Mouse (Mus musculus): ENCODE measurements at regions not wholly inside any gene's neighbourhood (a gene's known extent, or its start where the extent isn't known, plus 50 kb on each side); places are given as distances from the start of the nearest gene placed in this dataset.

DNA sequence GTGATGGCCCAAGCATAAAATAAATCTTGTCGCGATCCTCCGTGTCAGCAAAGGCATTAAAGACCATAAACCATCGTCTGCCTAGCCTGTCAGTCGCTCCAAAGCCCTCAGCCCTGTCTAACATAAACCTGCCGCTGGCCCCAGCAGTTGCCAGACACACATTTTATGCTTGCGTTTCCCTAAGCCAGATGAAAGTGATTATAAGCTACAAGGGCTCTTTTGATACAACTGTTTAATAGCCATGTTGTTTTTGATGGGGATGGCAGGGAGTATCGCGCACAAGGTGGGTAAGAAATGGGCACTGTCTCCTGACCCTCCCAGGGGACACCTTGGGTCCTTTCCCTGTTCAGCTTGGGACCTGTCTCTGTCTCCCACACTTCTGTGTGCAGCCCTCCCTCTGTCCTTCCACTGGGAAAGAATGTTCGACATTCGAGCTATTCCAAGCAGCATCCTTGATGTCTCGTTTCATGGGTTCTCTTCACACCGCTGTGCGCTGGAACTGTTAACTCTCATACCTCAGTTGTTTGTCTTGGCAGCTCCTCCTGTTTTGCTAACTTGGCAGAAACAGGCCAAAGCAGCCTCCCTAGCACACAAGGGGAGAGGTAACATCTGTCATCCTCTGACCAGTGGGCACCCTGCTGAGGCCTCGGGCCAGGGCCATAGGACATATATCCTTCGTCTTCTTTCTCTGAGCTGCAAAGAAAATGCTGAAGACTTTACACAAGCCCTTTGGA lies 180.2 kb upstream of the Gmds start:
- no peaks in the 10 kb centered on the region for H3K4me1 ChIP-seq (replicated peaks; ENCODE audit: control insufficient read depth, insufficient read depth, low read length)
- TF ChIP-seq POLR2A (IDR thresholded peaks at IDR 0.05; ENCODE audit: control insufficient read depth, extremely low read depth, insufficient read depth, low read length, poor library complexity) = no peak
- no peak for TF ChIP-seq CTCF (IDR thresholded peaks at IDR 0.05; ENCODE audit: borderline replicate concordance, control insufficient read depth, extremely low read depth, insufficient read depth, low read length, poor library complexity)
- H3K36me3 ChIP-seq (ENCODE audit: control insufficient read depth, insufficient read depth, low read length) = no peaks in the 10 kb centered on the region
- no peak for DNase-seq
- no peaks in the 10 kb centered on the region for H3K27me3 ChIP-seq (ENCODE audit: control insufficient read depth, insufficient read depth, low read length)
- no peak overlapping the region for H3K4me3 ChIP-seq (ENCODE audit: control insufficient read depth, insufficient read depth, low read length)
- WGBS = 86% methylated on average over 16 of the region's 16 CpGs
- no peak overlapping the region for H3K27ac ChIP-seq (ENCODE audit: control insufficient read depth, insufficient read depth, low read length)

DNA sequence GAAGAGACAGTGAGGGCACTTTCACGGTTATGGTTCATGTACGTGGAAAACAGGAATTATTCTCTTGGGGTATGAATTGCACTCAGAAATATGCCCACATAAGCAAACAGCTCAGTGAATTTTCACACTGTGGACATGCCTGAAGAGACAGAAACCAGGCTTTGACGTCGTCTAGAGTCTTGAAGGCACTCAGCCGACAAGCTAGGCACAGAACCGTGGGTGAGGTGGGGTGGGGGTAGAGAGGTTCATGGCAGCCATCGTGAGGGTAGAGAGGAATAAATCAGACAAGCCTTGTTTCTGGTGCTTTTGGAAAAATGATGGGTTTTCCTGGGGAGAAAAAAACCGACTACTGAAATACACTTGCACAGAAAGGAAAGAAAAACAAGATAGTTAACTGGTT lies 179.0 kb upstream of the Gmds start:
- no peaks in the 10 kb centered on the region for H3K27me3 ChIP-seq (ENCODE audit: control insufficient read depth, insufficient read depth, low read length)
- no peak overlapping the region for H3K27ac ChIP-seq (ENCODE audit: control insufficient read depth, insufficient read depth, low read length)
- no peaks in the 10 kb centered on the region for H3K4me1 ChIP-seq (replicated peaks; ENCODE audit: control insufficient read depth, insufficient read depth, low read length)
- no peak overlapping the region for H3K4me3 ChIP-seq (ENCODE audit: control insufficient read depth, insufficient read depth, low read length)
- no peak for TF ChIP-seq CTCF (IDR thresholded peaks at IDR 0.05; ENCODE audit: borderline replicate concordance, control insufficient read depth, extremely low read depth, insufficient read depth, low read length, poor library complexity)
- no peak for TF ChIP-seq POLR2A (IDR thresholded peaks at IDR 0.05; ENCODE audit: control insufficient read depth, extremely low read depth, insufficient read depth, low read length, poor library complexity)
- DNase-seq = no peak
- 86% methylated on average over 8 of the region's 8 CpGs for WGBS
- no peaks in the 10 kb centered on the region for H3K36me3 ChIP-seq (ENCODE audit: control insufficient read depth, insufficient read depth, low read length)

DNA sequence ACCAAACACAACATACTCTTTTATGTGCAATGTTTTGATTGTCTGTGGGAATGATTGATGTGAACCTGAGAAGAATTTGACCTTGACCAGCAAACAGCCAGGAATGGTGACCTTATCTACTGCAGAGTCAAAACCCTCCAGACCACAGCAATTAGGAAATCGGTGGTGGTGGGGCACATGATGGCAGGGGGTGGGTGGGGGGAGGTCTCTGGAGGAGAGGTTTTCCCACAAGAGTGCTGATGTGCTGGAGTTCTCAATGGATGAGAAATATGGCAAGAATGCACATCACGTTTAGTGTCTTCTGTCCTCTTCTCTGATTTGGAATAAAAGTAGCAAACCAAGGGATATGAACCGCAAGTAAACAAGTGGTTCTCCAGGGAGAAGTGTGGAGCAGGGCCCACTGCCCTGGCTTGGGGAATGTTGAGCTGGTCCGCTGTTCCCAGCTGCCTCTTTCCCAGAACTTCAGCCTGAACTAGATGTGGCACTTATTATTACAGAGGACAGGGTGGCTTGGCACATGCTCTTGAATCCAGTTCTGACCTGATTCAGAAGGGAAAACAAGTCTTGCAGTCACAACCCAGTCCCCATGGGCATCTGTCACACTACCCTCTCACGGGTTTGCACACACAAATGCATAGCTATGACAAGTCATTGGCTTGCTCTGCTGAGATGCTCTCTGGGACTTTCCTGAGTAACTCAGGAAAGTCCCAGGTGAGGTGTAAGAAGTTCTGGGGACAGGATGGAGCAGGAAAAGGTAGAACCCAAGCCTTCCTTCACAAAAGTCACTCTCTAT lies 170.9 kb upstream of the Gmds start:
- TF ChIP-seq POLR2A (IDR thresholded peaks at IDR 0.05; ENCODE audit: control insufficient read depth, extremely low read depth, insufficient read depth, low read length, poor library complexity) (no peak), CTCF (IDR thresholded peaks at IDR 0.05; ENCODE audit: borderline replicate concordance, control insufficient read depth, extremely low read depth, insufficient read depth, low read length, poor library complexity) (no peak)
- no peak for DNase-seq

DNA sequence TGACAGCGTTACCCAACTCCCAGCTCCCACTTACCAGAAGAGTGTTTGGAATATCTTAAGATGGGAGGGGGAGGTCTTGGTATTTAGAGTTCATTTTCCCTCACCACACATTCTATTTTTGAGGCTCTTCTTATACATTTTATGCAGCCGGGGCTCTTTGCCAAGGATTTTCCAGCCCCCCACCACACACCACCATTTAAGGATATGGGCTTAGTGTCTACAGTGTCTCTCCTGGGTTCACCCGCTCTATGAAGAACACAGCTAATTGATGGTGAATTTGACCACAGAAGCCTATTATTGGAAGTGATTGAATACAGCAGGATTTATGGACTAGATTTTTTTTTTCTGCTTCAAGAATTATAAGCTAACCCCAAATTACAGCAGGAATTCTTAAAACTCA lies 169.9 kb upstream of the Gmds start:
- no peak overlapping the region for H3K4me3 ChIP-seq (ENCODE audit: control insufficient read depth, insufficient read depth, low read length)
- H3K36me3 ChIP-seq (ENCODE audit: control insufficient read depth, insufficient read depth, low read length) = no peaks in the 10 kb centered on the region
- no peak for DNase-seq
- no peak overlapping the region for H3K27ac ChIP-seq (ENCODE audit: control insufficient read depth, insufficient read depth, low read length)
- 98% methylated on average over 3 of the region's 3 CpGs for WGBS
- H3K27me3 ChIP-seq (ENCODE audit: control insufficient read depth, insufficient read depth, low read length) = no peaks in the 10 kb centered on the region
- no peaks in the 10 kb centered on the region for H3K4me1 ChIP-seq (replicated peaks; ENCODE audit: control insufficient read depth, insufficient read depth, low read length)
- TF ChIP-seq POLR2A (IDR thresholded peaks at IDR 0.05; ENCODE audit: control insufficient read depth, extremely low read depth, insufficient read depth, low read length, poor library complexity) (no peak), CTCF (IDR thresholded peaks at IDR 0.05; ENCODE audit: borderline replicate concordance, control insufficient read depth, extremely low read depth, insufficient read depth, low read length, poor library complexity) (no peak)

More for the DNA sequence above, 170.9 kb upstream of the Gmds start:
- no peaks in the 10 kb centered on the region for H3K27me3 ChIP-seq (ENCODE audit: control insufficient read depth, insufficient read depth, low read length)
- H3K4me1 ChIP-seq (replicated peaks; ENCODE audit: control insufficient read depth, insufficient read depth, low read length) = no peaks in the 10 kb centered on the region
- no peaks in the 10 kb centered on the region for H3K36me3 ChIP-seq (ENCODE audit: control insufficient read depth, insufficient read depth, low read length)
- H3K27ac ChIP-seq (ENCODE audit: control insufficient read depth, insufficient read depth, low read length) = no peak overlapping the region
- 74% methylated on average over 5 of the region's 5 CpGs for WGBS
- no peak overlapping the region for H3K4me3 ChIP-seq (ENCODE audit: control insufficient read depth, insufficient read depth, low read length)

DNA sequence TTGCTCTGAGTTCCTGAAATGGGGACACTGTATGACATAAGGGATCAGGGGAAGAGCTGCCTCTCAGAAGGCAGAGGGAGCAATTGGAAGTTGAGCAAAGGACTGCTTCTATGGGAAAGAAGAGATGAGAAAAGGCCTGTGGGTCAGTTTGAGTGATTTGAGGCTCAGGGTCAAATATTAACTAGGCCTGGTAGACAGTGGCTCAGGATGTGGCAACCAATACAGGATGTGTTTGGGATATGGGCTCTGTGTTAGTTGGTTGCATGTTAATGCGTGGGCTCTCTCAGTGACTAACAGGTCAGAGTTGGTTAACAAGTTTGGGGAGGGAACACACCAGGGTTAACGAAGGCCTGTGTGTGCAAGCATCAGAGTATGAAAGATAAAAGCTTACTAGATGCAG lies 169.3 kb upstream of the Gmds start:
- Histone ChIP-seq H3K27ac (ENCODE audit: control insufficient read depth, insufficient read depth, low read length) (no peak overlapping the region), H3K4me1 (replicated peaks; ENCODE audit: control insufficient read depth, insufficient read depth, low read length) (no peaks in the 10 kb centered on the region), H3K27me3 (ENCODE audit: control insufficient read depth, insufficient read depth, low read length) (no peaks in the 10 kb centered on the region), H3K36me3 (ENCODE audit: control insufficient read depth, insufficient read depth, low read length) (no peaks in the 10 kb centered on the region), H3K4me3 (ENCODE audit: control insufficient read depth, insufficient read depth, low read length) (no peak overlapping the region)
- no peak for DNase-seq
- no peak for TF ChIP-seq CTCF (IDR thresholded peaks at IDR 0.05; ENCODE audit: borderline replicate concordance, control insufficient read depth, extremely low read depth, insufficient read depth, low read length, poor library complexity)
- 89% methylated on average over 2 of the region's 2 CpGs for WGBS

DNA sequence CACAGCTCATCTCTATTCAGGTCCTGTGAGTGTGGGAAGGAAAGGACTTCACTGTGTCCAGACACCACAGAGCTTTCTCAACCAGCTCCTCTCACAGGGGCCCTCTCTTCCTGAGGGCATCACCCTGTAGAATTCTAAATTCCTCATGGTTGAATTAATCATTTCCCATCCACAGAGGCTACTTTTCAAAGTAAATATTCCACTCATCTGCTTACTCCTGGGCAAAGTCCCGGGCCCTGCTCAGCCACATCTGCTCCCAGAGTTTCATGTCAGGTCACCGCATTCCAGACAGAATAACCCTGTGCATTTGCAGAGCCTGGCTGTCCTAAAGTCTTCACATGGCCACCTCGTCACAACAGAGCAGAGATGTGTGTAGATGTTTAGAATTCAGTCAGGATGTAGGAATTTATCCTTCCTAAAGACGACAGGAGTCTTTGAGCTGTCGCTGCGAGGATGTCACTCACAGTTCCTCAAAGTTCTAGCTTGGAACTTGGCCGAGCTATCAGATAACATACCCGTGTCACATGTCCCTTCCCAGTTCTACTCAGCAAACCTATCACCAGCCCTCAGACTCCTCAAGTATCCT lies 159.8 kb upstream of the Gmds start:
- H3K4me1 ChIP-seq (replicated peaks; ENCODE audit: control insufficient read depth, insufficient read depth, low read length) = no peaks in the 10 kb centered on the region
- H3K27me3 ChIP-seq (ENCODE audit: control insufficient read depth, insufficient read depth, low read length) = no peaks in the 10 kb centered on the region
- TF ChIP-seq POLR2A (IDR thresholded peaks at IDR 0.05; ENCODE audit: control insufficient read depth, extremely low read depth, insufficient read depth, low read length, poor library complexity) (no peak), CTCF (IDR thresholded peaks at IDR 0.05; ENCODE audit: borderline replicate concordance, control insufficient read depth, extremely low read depth, insufficient read depth, low read length, poor library complexity) (no peak)
- H3K4me3 ChIP-seq (ENCODE audit: control insufficient read depth, insufficient read depth, low read length) = no peak overlapping the region
- WGBS = 89% methylated on average over 8 of the region's 8 CpGs
- H3K27ac ChIP-seq (ENCODE audit: control insufficient read depth, insufficient read depth, low read length) = no peak overlapping the region
- DNase-seq = no peak
- no peaks in the 10 kb centered on the region for H3K36me3 ChIP-seq (ENCODE audit: control insufficient read depth, insufficient read depth, low read length)

Measured in thymus, adult 2 months (tissue).